Mouse (Mus musculus) stomach, postnatal 0 days (tissue): ENCODE measurements around the gene Lpin3. TPM values are rescaled to one million over a fixed set of nuclear protein-coding genes. Genes with fewer than 3 reads are reported as not detected.
A peak's percentile ranks its signal among the peaks of the same experiment; 100 is the strongest.

Experiments used
- ATAC-seq: fragments of 200-750 bp; cut with Nextera tagmentation; 2 replicates; pipeline ENCODE4 v1.8.0; 2017; ENCODE audit not compliant: low FRiP score, low TSS enrichment
- DNase-seq: peaks from one replicate; pipeline ENCODE4 v3.0.0-alpha.2; 2016; ENCODE audit warnings: low spot score
- H3K27ac ChIP-seq: fragments of 300-500 bp; sonication (generic); replicated peaks from 2 replicates; pipeline ENCODE4 v1.5.1; 2014; ENCODE audit warnings: mild to moderate bottlenecking, control low read depth
- H3K27me3 ChIP-seq: fragments of 300-500 bp; sonication (generic); 2 replicates; pipeline ENCODE4 v1.6.1; 2014; ENCODE audit warnings: low read length; ENCODE audit not compliant: control insufficient read depth, insufficient read depth
- H3K36me3 ChIP-seq: fragments of 300-500 bp; sonication (generic); 2 replicates; pipeline ENCODE4 v1.6.1; 2014; ENCODE audit warnings: low read length, mixed read lengths; ENCODE audit not compliant: control insufficient read depth, insufficient read depth
- H3K4me1 ChIP-seq: fragments of 300-500 bp; sonication (generic); replicated peaks from 2 replicates; pipeline ENCODE4 v1.6.1; 2014; ENCODE audit warnings: antibody characterized with exemption; ENCODE audit not compliant: control insufficient read depth, insufficient read depth
- H3K4me2 ChIP-seq: fragments of 300-500 bp; sonication (generic); replicated peaks from 2 replicates; pipeline ENCODE4 v1.6.1; 2014; ENCODE audit warnings: low read depth, mild to moderate bottlenecking, control low read depth, moderate library complexity
- H3K4me3 ChIP-seq: fragments of 300-500 bp; sonication (generic); 2 replicates; pipeline ENCODE4 v1.5.1; 2014; ENCODE audit warnings: low read depth, low read length, control low read depth
- H3K9ac ChIP-seq: fragments of 300-500 bp; sonication (generic); 2 replicates; pipeline ENCODE4 v1.6.1; 2014; ENCODE audit warnings: mild to moderate bottlenecking, low read length, control low read depth, mixed read lengths
- H3K9me3 ChIP-seq: fragments of 300-500 bp; sonication (generic); 2 replicates; pipeline ENCODE4 v1.6.1; 2016; ENCODE audit warnings: low read length; ENCODE audit not compliant: control insufficient read depth
- CTCF ChIP-seq: IDR thresholded peaks from 2 replicates; pipeline ENCODE4 v1.5.1; 2016; ENCODE audit warnings: antibody characterized with exemption, low read depth, mild to moderate bottlenecking, moderate library complexity
- EP300 ChIP-seq: optimal IDR thresholded peaks from 2 replicates; pipeline ENCODE3; 2016; ENCODE audit warnings: antibody characterized with exemption
- whole genome bisulfite sequencing: fragments of 180-500 bp; shearing (Covaris S2); extraction: QIAGEN DNeasy Blood & Tissue Kit; methylation state at CpG from one replicate; pipeline ENCODE4 v1.1.7; 2014; 5-methylcytosine and 5-hydroxymethylcytosine counted together
- polyA plus RNA-seq: library from polyadenylated mRNA; unstranded; fragments of >200 nt; fragmentation: Nextera tagmentation; extraction: Ambion mirVana; gene quantifications from 2 replicates; pipeline ENCODE4 v1.2.1, GENCODE M21; 2015

Lpin3 gene
- polyA plus RNA-seq, 1 experiment from 2014 or later: 19.4 TPM

- H3K27ac ChIP-seq: peak overlapping the region; percentile 61; the same call in 1 of the 2 replicates
- 79% methylated on average over 5 of the region's 5 CpGs for WGBS
- H3K4me3 ChIP-seq: no peak overlapping the region
- H3K9me3 ChIP-seq: no peaks in the 10 kb centered on the region
- DNase-seq: no peak
- no peak for TF ChIP-seq CTCF
- no peak for TF ChIP-seq EP300
- H3K36me3 ChIP-seq: no peaks in the 10 kb centered on the region
- H3K27me3 ChIP-seq: no peaks in the 10 kb centered on the region
- H3K4me2 ChIP-seq: no peak overlapping the region
- H3K4me1 ChIP-seq: no peaks in the 10 kb centered on the region
- H3K9ac ChIP-seq: no peak overlapping the region
- no peak for ATAC-seq
Observed at GRCm38 (mm10) chr2:160891045-160891444, 10.6 kb downstream of the Lpin3 start.

- TF ChIP-seq CTCF (no peak), EP300 (no peak)
- ATAC-seq: peak; percentile 43
- no peaks in the 10 kb centered on the region for H3K4me1 ChIP-seq
- no peaks in the 10 kb centered on the region for H3K9me3 ChIP-seq
- H3K4me3 ChIP-seq: no peak overlapping the region
- DNase-seq: no peak
- peak overlapping the region; percentile 70 for H3K27ac ChIP-seq
- WGBS: 68% methylated on average over 9 of the region's 9 CpGs
- H3K36me3 ChIP-seq: no peaks in the 10 kb centered on the region
- no peak overlapping the region for H3K9ac ChIP-seq
- H3K4me2 ChIP-seq: no peak overlapping the region
- no peaks in the 10 kb centered on the region for H3K27me3 ChIP-seq
Observed at GRCm38 (mm10) chr2:160891697-160892096, 11.2 kb downstream of the Lpin3 start.

DNA sequence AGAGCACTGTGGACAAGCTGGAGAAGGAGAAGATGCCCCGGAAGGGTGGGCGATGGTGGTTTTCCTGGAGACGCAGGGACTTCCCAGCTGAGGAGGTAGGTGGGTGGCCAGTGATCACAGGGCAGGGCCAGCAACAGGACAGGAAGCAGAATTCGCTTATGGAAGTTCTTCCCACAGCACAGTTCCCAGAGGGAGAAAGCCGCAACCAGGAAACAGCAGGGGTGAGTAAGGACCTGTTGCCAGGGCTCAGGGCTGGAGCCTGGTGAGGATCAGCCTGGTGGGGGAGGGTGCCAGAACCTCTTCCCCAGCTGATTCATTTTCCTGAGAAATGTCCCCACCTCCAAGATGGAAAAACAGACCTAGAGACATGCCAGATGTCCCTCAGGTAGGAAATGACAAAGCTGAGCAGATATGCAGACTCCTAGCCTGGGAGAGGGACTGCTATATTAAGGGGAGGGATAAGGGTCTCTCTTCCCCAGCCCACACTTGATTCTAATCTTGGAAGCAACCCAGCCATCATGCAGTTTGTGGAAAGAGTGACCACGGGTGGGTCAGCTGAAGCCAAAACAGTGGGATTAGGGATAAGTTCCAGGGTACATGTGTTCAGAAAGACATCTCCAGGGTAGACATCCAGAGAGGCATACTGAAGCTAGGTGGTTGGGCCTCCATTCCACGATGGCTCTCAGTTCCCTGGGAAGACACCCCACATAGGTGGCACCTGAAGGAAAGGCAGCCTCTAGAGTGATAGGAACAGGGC, 21.4 kb downstream of the Lpin3 start:
- Histone ChIP-seq H3K9ac (no peak overlapping the region), H3K27ac (no peak overlapping the region), H3K4me3 (no peak overlapping the region), H3K27me3 (no peaks in the 10 kb centered on the region), H3K4me2 (no peak overlapping the region), H3K9me3 (no peaks in the 10 kb centered on the region), H3K36me3 (no peaks in the 10 kb centered on the region), H3K4me1 (no peaks in the 10 kb centered on the region)
- ATAC-seq (no peak), DNase-seq (no peak)
- TF ChIP-seq CTCF (no peak), EP300 (no peak)
- WGBS: 63% methylated on average over 7 of the region's 7 CpGs

GRCm38 (mm10) chr2:160905301-160905700, 24.8 kb downstream of the Lpin3 start:
- H3K4me1 ChIP-seq: no peaks in the 10 kb centered on the region
- no peaks in the 10 kb centered on the region for H3K27me3 ChIP-seq
- ATAC-seq (no peak), DNase-seq (no peak)
- H3K4me3 ChIP-seq: no peak overlapping the region
- WGBS: 97% methylated on average over 12 of the region's 12 CpGs
- no peaks in the 10 kb centered on the region for H3K9me3 ChIP-seq
- no peak for TF ChIP-seq EP300
- no peak for TF ChIP-seq CTCF
- no peak overlapping the region for H3K4me2 ChIP-seq
- H3K36me3 ChIP-seq: peaks cover 3% of the 10 kb centered on the region; the same call in 1 of the 2 replicates
- no peak overlapping the region for H3K9ac ChIP-seq
- H3K27ac ChIP-seq: no peak overlapping the region

- Histone ChIP-seq H3K36me3 (peaks cover 3% of the 10 kb centered on the region; the same call in 1 of the 2 replicates), H3K9me3 (no peaks in the 10 kb centered on the region), H3K27ac (no peak overlapping the region), H3K4me2 (no peak overlapping the region), H3K4me3 (no peak overlapping the region), H3K4me1 (no peaks in the 10 kb centered on the region), H3K9ac (no peak overlapping the region), H3K27me3 (no peaks in the 10 kb centered on the region)
- WGBS: 73% methylated on average over 5 of the region's 5 CpGs
- ATAC-seq: no peak
- DNase-seq: no peak
- TF ChIP-seq EP300: no peak
- no peak for TF ChIP-seq CTCF
Observed at GRCm38 (mm10) chr2:160906101-160906500, 25.6 kb downstream of the Lpin3 start.

GRCm38 (mm10) chr2:160908607-160909006, 28.1 kb downstream of the Lpin3 start:
- Histone ChIP-seq H3K9ac (no peak overlapping the region), H3K4me1 (0 out of 2 replicates have a peak, but pooled peaks cover 2% of the 10 kb centered on the region), H3K27ac (no peak overlapping the region), H3K4me2 (no peak overlapping the region), H3K36me3 (peaks cover 3% of the 10 kb centered on the region; the same call in 1 of the 2 replicates), H3K4me3 (no peak overlapping the region), H3K27me3 (peaks cover 3% of the 10 kb centered on the region; the same call in 1 of the 2 replicates), H3K9me3 (no peaks in the 10 kb centered on the region)
- 64% methylated on average over 18 of the region's 18 CpGs for WGBS
- DNase-seq (no peak), ATAC-seq (no peak)
- TF ChIP-seq EP300 (no peak), CTCF (no peak)
